Mouse (Mus musculus) stomach, postnatal 0 days (tissue): ENCODE measurements at regions not wholly inside any gene's neighbourhood (a gene's known extent, or its start where the extent isn't known, plus 50 kb on each side); places are given as distances from the start of the nearest gene placed in this dataset.

Experiments used
- CTCF ChIP-seq: IDR thresholded peaks from 2 replicates; pipeline ENCODE4 v1.5.1; 2016; ENCODE audit warnings: antibody characterized with exemption, low read depth, mild to moderate bottlenecking, moderate library complexity
- EP300 ChIP-seq: optimal IDR thresholded peaks from 2 replicates; pipeline ENCODE3; 2016; ENCODE audit warnings: antibody characterized with exemption

DNA sequence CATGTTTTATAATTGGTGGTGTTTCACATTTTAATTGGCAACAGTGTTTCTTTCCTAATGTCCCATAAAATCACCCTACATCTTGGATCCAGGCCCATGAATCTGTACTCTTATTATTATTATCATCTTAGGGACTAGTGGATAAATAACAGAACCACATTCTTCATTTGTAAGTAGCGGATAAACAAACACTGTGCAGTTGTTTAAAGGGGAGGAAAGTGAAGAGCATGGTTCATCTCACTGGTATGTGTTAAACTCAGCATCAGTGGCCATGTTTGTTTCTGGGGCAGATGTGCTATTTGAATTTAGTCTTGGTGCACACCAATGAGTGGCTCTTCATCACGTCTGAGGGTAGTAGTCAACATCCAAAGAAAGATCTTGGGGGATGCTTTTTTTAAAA, 233.1 kb downstream of the Qk start:
- TF ChIP-seq CTCF (no peak), EP300 (no peak)
